Mouse (Mus musculus) ovary, postnatal 14 days (tissue): ENCODE results near the gene Lrig1.

Experiments
- DNase-seq: peaks from one replicate; pipeline ENCODE4 v3.0.0; 2022; ENCODE audit warnings: low spot score

Gene Lrig1

DNA sequence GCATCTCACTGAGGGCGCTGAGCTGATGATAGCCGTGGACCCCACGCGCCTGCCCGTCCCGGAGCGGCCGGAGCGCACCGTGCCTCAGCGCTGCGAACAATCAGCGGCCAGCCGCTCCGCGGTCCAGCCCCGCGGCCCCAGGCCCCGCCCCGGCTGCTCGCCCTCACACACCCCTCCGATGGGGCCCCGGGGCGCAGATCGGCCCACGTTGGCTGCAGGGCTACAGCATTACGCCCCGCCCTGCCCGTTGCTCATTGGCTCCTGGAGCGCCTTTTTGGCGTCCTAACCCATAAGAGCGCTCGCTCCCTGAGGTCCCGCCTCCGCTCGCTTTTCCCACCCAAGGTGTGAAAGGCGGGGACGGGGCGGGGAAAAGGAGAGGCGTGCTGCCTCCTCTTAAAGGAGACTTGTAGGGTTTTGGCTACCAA lies at the start of gene Lrig1:
Gene Lrig1 (minus strand): TSS at position 92 of the 425 bp plus-strand sequence.
- peak; percentile 92 for DNase-seq

DNA sequence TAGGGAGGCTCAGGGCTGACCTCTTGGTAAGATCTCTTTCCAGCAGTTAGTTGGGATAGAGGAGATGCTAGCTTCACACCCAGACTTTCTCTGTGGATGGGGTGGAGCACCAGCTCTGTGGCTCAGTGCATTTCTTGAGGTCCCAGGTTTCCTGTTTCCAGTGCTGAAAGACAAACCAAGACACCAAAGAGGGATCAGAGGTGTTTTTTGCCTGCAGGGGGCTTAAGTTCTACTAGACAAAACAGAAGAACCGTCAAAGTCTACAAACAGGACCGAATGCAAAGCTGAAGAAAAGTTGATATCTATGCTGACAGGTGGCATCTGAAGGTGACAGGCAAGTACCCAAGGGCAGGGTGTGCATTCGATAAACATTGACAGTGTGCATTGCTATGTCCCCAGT lies 49.7 kb upstream of the Lrig1 start:
- no peak for DNase-seq

DNA sequence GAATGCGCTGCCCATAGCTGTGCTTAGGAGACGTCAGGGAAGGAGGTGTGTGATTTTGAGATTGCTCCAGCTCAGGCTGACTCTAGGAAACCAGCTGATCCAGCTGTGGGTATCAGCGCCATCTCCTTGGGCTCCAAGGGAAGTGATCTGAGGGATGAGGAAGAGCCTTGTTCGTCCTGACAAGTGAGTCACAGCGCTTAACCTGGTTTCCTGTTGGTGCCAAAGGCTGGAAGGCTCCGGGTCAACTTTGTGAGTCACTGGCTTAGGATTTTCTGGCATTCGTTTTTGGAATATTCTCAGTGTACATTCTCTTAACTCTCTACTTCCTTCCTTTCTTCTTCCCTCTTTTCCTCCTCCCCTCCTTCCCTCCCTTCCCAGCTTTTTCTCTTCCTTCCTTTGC lies 48.4 kb upstream of the Lrig1 start:
- DNase-seq, result no peak

DNA sequence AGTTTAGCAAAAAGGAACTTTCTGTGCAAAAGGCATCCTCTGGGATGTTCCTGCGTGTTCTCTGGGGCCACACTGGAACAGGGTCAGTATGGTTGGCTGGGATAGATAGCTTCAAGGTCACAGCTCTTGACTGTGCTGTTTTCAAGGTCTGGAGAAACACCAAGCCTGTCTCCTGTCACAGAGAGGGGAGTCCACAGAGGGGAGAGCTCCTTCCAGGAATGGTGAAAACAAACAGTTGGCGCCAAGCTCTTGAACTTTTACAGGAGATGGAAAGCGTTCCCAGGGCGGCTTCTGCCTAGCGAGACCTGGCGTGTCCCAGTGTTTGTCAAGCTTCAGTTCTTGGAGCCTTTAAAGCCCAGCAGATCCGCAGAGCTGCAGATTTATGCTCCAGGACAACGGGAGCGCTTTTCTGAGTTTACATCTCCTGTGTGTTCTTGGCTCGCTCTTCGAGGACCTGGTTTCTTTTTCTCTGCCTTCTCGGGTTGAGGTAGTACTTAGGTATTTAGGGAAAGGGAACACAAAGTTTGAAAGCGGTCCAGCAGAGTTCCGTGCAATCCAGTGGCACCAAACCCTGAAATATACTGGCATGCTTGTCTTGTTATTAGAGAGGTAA lies 40.3 kb upstream of the Lrig1 start:
- no peak for DNase-seq

DNA sequence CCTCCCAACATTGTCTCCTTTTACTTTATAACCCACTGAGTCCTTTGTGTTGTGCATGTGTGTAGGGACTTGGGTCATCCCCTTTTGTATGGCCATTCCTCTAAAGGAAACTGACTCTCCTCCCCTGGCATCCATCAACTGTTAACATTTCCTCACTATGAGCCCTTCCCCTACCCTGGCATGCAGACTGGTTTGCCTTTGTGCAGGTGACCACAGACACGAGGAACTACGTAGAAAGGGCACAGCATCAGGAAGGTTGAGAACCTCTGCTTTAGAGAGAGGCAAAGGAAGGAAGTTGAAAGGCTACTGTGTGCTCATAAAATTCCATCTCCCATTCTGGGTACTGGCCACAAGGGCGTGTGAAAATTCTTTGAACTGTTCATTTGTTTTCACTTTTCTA lies 38.7 kb upstream of the Lrig1 start:
- no peak for DNase-seq

DNA sequence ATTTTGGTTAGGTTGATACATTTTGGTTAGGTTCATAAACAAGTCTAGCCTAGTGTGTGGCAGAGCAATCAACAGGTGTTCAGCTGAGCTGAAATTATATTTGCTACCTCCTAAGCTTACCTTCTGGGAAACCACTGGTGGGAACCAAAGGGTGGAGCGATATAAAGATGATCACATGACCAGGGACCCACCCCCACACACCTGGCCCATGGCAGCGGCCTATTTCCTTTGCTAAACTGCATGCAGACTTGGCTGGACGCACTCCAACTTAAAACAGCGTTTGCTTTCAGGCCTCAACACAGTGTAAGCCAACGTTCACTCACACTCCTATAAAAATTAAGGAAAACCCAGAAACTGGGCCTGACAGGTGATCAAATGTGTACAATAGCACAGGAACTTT lies 33.9 kb upstream of the Lrig1 start:
- no peak for DNase-seq

DNA sequence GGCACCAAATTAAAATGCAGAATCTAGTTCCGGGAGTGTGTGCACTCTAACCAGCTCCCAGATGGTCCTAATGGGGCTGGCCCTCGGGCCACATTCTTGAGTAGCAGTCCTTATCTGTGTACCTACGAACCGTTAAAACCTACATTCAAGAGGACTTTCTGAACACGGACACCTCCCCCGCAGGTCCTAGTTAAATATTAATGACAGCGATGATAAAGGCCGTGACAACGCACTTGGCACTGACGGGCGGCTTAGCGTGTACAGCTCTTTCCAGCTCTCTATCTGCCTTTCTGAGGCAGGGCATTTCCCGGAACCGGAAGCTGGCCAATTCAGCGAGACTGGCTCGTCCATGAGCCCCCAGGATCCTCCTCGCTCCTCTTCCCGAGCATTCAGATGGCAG lies 29.9 kb upstream of the Lrig1 start:
- DNase-seq, result peak; percentile 15

DNA sequence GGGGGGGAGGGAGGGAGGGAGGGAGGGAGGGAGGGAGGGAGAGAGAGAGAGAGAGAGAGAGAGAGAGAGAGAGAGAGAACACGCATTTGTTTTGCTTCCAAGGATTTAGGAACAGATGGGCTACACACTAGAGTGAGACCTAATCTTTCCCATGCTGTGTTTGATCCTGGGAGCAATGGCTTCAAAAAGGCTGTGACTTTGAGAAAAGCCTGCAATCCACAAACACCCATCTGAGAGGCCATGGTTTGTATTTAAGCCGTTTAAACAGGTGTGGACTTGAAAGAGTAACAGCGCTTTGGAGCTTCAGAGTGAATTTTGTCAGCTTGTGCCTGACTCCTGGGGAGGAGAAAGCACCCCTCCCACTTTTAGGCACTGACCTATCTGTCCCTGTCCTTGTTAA lies 29.2 kb upstream of the Lrig1 start:
- DNase-seq, result no peak

DNA sequence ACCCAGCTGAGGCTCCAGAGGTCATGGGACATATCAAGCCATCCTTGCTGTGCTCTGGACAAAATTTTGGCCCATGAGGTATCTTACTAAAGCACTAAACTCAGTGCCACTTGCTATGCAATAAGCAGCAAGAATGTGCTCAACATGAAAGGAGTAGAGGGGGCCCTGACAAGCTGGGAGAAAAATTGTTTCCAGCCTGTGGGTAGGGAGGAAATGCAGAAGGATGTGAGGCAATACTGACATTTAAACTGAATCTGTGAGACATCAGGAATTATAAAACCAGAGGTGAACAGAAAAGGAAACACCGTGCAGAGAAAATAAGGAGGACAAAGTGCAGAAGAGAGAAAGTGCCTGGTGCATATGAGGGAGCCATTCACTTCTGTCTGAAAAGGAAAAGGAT lies 24.7 kb upstream of the Lrig1 start:
- DNase-seq, result no peak

DNA sequence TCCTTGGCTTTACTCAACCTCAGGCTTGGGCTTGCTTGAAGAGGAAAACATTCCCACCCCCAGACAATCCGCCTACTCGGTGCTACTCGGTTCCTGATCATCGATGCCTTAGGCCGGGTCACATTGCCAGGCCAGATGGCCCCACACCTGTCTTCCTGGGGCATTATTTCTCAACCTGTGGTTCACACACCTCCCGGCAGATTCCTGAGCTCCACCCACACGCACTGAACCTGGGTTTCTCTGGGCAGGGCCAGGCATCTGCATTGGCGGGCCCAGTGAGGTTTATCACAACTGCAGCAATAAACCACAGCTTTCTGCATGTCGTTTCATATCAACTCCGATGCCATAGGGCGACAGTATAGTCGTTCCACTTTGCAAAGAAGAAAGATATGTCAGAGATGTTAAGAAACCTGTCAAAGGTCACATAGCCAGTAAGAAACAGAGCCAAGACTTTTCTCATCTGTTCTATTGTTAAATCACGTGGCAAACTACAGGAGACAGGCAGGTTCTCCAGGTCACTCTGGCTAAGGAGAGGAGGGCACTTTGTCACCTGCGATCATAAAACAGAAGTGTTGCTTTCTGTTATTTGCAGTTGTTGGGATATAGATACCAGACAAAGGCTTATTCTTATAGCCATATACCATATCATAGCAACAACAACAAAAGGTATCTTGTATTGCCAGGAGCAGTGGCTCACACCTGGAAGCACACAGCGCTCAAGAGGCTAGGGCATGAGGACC lies 18.8 kb upstream of the Lrig1 start:
- no peak for DNase-seq

DNA sequence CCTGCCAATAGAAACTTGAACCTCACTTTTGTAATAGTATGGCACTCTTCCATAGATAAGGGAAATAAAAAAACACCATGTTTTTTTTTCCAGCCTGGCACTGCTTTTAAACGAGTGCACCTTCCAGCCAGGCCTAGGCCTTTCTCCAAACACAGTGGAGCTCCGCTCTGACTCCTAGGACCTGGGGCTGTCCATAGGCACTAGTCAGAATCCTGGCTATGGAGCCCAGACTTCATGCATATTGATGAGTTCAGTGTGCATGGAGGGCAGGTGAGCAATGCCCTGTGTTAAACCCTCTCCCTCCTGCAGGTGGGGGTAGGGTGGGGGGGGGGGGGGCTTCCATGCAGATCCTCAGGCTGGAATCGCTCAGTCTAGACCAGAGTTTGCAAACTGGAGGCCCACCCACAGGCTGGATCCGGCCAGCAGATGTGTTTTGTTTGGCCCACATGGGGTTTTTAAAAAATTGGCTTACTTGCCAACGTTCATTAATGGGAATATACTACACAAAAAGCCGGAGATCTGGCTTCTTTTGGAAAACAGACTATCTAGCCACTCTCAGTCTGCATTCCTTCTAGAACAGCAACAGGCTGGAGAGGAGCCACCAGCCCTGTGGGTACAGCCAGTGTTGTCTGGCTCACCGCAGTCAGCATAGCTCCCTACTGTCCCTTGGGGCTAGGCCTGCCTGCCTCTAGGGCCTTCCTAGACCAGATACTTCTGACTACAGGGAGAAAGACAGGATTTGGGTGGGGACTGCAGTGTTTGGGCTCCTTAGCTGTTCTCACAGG lies 17.9 kb upstream of the Lrig1 start:
- DNase-seq, result no peak

DNA sequence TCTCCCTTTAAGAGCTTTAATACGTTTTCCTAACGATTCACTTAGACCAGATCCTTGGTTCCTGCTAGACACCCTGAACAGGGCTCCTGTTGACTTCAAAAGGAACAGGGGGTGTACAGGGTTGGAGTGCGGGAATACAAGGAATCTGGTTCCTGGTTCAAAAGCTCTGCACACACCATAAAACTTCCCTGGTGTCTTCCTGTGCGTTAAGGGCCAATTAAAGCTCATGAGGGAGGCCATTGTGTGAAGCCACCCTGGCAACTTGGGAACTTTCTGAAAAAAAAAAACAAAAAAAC lies 15.6 kb upstream of the Lrig1 start:
- DNase-seq, result no peak

DNA sequence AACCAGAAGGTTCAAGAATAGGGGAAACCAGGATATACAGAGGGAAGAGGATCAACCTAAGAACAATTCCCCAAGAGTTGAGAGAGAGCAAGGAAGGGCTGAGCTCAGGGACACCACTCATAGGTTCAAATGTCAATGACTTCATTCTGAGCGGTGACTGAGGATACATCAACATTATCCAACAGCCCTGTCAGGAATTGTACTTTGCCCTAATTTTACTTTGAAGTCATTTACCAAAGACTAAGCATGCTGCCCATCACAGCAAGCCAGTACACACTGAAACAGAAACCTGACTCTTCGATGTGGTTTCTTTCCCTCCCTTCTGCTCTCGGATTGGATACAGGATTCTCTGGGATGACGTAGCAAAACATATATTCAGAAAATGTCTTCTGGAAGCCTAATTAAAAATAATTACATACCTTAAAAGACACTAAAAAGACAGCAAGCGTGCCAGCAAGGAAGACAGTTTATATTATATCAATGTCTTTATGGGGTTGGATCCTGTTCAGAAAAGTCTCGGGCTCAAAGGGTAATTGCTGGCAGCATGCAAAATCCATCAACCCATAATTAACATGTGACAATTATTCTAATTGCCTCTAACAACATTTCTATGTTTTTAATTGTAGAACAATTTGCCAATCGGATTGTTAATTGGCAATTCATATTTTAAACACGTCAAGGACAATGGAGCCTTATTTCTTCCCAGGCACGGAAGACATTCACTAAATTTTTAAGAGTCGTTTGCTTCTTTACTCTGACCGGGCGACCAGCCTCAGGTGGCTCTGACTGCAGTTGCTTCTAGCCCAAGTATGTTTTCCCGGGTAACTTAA lies 15.1 kb upstream of the Lrig1 start:
- no peak for DNase-seq

DNA sequence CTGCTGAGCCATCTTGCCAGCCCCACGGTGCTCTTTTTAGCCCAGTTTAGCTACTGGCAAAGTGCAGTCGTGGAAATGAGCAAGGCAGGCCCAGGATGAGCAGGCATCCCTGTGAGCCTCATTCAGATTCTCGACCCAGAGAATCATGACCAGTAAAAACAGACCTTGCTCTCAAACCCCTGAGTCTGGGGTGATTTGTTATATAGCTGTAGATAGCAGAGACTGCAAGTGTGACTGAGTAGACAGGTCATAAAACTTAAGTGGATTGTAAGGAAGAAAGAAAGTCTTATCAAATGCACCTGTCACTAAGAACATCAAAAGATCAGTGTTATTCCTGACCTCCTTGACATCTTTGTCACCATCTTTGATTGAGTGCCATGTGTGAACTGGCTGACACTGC lies 9.9 kb upstream of the Lrig1 start:
- DNase-seq, result no peak

DNA sequence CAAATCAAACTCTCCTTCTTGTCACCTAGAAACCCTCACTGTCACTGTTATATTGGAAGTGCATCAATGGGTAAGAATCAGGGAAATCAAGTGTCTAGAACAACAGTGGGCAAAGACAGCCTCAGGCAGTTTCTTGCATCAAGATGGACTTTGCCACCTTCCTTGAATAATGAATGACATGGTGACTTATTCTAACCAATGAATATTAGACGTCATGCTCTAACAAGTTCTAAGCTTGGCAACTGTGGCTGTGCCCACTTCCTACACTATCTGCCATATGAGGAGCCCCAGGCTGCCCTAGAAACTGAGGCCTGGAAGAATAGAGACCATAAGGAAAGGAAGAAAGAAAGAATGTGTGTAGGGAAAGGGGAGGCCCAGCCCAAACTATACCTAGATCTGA lies 9.2 kb upstream of the Lrig1 start:
- DNase-seq, result no peak

DNA sequence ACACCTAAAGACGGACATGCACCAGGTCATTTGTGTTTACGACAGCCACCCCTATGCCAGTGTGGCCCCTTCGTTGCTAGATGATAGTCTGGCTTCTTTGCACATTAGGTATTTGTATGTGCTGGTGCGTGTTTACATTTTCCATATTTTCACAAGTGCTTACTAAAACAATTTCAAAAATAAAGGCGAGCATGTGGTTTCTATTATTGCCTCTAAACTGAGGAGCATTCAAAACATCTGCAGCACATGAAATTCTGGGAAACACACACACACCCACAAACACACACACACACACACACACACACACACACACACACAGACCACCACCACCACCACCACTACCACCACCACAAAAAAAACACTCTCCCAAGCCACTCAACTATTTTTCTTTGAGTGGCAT lies 7.3 kb upstream of the Lrig1 start:
- no peak for DNase-seq

DNA sequence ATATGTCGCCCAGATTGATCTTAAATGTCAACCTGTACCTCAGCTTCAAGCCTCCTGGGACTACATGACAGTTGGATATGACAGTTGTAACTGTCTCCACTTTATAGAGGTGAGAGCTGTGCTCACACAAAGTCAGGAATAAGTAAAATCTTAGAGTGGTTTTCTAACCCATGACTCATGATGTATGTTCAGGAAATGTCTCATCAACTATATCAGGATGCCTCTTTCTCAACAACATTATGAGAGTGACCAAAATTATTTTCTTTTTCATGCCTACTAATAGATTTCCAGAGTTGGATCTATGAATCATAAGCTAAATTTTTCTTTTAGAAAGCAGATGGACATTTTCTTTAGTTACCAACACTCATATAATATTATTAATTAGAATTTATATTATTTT lies 6.0 kb upstream of the Lrig1 start:
- no peak for DNase-seq

DNA sequence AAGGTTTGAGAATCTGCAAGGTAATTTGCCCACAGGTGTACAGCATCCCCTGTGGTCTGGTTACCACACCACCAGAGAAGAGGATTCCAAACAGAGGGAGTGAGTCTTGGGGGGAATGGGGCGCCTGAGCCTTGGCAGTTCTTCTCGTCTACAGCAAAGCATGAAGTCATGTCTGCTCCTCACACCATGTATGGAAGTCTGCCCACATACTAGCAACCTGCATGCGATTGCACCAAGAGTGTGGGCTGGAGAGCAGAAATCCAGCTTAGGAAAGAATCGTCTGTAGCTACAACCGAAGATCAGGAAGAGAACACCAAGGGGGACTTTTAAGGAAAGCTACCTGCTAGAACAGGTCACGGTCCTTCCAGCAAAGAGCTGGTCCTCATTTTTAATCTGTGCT lies 3.0 kb upstream of the Lrig1 start:
- no peak for DNase-seq

DNA sequence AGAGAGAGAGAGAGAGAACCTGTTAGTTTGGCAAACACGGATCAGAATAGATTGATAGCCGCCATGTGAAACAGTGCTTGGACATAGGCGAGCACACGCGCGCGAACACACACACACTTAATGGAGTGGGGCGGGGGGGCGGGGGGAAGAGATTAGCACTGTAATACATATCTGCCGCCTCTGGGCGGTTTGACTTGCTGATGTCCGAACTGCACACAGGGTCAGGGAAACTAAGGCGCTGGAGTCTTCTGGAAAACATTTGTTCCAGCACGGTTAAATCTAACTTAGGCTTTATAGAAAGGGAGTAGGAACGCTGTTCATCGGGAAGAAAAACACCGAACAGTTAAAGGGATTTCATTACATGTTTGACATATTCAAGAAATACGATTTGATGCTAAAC lies 1.1 kb upstream of the Lrig1 start:
- no peak for DNase-seq

DNA sequence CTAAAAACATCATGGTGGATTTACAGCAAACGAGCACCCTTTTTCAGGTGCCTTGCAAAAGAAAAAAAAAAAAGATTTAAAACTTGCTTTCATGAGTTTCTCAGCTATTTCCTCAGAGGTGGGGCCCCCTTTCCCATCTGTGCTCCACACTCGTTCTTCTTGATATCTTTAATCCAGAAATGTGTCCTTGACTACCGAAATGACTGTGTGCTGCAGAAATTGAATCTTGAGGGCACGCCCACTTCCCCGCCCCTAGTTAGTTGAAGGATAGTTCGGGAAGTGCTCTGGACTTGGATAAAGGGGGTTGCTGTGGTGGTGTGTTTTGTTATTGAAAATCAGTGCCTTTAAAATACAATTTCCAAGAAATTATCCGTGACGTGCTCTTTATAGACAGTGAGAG lies 654 bp upstream of the Lrig1 start:
- no peak for DNase-seq

DNA sequence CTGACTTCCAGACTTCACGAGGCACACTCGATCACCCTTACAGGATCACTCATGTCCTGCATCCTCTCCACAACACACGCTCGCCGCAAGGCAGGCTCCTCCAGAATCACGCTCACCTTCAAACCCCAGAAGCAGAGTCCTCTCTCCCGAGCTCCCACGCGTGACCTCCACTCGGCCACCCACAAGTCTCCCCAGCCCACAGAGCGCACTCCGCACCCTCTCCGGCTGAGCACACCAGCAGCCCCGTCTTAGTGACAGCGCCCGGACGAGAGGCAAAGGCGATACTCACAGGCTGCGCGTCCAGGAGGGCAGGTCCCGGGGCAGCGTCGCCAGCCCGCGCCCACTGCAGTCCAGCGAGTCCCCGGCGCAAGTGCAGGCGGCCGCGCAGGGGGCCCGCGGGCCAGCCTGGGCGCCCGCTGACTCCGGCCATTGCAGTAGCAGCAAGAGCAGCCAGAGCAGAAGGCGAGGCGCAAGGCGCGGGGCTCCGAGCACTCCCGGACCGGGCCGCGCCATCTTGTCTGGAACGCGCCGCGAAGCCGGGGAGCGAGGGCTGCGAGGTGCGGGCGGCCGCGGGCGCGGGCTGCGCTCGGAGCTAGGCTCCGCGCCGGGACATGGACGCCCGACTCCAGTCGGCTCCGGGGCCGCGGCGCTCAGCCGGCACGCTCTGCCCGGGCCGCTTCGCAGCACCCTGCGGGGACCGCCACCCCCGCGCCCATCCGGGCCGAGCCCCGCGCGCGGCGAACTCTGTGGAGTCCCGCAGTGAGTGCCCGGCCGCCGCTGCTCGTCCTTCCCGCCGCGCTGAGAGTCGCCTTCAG lies 578 bp downstream of the Lrig1 start:
- DNase-seq, result no peak
